Comparison of ENCODE assay signal across 8 mouse cellular contexts in the genomic region with DNA sequence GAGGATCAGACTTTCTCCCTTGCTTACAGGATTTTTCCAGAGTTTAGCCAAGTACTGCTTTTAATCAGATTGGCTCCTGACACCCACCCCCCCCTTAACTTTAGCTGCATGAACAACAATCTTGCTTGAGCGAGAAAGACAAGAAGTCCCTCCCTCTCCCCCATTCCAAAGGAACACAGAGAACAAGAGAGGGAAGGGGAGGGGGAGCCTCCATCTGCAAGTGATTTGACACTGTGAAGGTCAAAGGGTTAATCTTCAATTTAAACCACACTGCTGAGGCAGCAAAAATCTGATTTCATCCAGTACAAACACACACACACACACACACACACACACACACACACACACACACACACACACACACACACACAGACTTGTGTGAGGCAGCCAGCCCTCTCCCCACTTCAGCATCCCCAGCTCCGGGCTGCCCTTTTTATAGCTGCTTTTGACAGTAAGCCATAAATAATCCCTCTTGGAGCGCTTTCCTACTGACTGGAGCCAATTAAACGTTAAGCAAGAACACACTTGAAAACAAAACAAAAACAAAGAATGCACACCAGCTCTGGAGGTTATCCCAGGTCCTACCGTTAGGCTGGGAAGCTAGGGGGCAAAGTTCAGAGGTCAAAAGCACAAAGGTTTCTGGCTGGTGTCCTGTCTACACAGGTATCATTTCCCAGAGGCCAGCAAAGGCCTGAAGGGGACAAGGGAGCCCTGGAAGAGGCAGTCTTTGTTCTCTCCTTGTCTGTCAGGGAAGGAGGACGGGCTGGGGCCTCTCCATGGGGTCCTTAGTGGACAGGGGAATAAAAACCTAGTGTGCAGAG. TPM values are rescaled to one million over a fixed set of nuclear protein-coding genes. Genes with fewer than 3 reads are reported as not detected.
A peak's percentile ranks its signal among the peaks of the same experiment; 100 is the strongest.
DNase-seq lines count a peak whose midpoint lies in the region; ATAC-seq and TF ChIP-seq lines count a peak whose summit lies in the region.

No protein-coding gene starts in this region.

- H3K27me3 ChIP-seq in ES-Bruce4 (ENCODE audit: control insufficient read depth, insufficient read depth, low read length, poor library complexity, severe bottlenecking), result no peaks in the 10 kb centered on the region
- no peaks in the 10 kb centered on the region for H3K27me3 ChIP-seq in limb, embryonic 10.5 days (ENCODE audit: low read depth, poor library complexity, severe bottlenecking)
- no peaks in the 10 kb centered on the region for H3K27me3 ChIP-seq in neural tube, embryonic 13.5 days

- H3K4me2 ChIP-seq in neural tube, embryonic 13.5 days, result no peak overlapping the region

- no peak overlapping the region for H3K9ac ChIP-seq in ES-Bruce4 (ENCODE audit: low read depth, poor library complexity, severe bottlenecking)
- peak overlapping the region; percentile 53; the same call in 1 of the 2 replicates for H3K9ac ChIP-seq in neural tube, embryonic 13.5 days

- intact Hi-C loops in heart, postnatal 10 days (cut with DNase I), result no loop called here

- H3K36me3 ChIP-seq in ES-Bruce4 (ENCODE audit: control insufficient read depth, insufficient read depth, low read length, poor library complexity, severe bottlenecking), result no peaks in the 10 kb centered on the region
- peaks cover 37% of the 10 kb centered on the region for H3K36me3 ChIP-seq in limb, embryonic 10.5 days
- 0 out of 2 replicates have a peak, but pooled peaks cover 3% of the 10 kb centered on the region for H3K36me3 ChIP-seq in neural tube, embryonic 13.5 days

- TF ChIP-seq CTCF in ES-Bruce4 (IDR thresholded peaks at IDR 0.05; ENCODE audit: low read depth, low read length), result no peak

- peak; percentile 83 for DNase-seq in embryo, embryonic 11.5 days (ENCODE audit: low read depth, low spot score)
- DNase-seq in heart, postnatal 10 days, result peak; percentile 74 to 76
- peak; percentile 89 for DNase-seq in limb, embryonic 10.5 days (ENCODE audit: low spot score)
- DNase-seq in urinary bladder, adult 2 months (ENCODE audit: low spot score), result no peak
- no peak for DNase-seq in cerebellum, adult 11 months

- WGBS in limb, embryonic 10.5 days, result 3% methylated on average over 6 of the region's 6 CpGs
- WGBS in neural tube, embryonic 13.5 days, result 2% methylated on average over 6 of the region's 6 CpGs

- no peak overlapping the region for H3K4me3 ChIP-seq in ES-Bruce4 (ENCODE audit: low read depth, low read length)
- peak overlapping the region; percentile 28 for H3K4me3 ChIP-seq in limb, embryonic 10.5 days
- H3K4me3 ChIP-seq in neural tube, embryonic 13.5 days, result no peak overlapping the region

- 0 out of 2 replicates have a peak overlapping the region, but pooled peaks have one; percentile 16 for H3K27ac ChIP-seq in ES-Bruce4 (ENCODE audit: insufficient read depth, low read length)
- H3K27ac ChIP-seq in limb, embryonic 10.5 days, result peak overlapping the region; percentile 92
- peak overlapping the region; percentile 89 for H3K27ac ChIP-seq in neural tube, embryonic 13.5 days (replicated peaks)

- peak; percentile 78 for ATAC-seq in neural tube, embryonic 13.5 days (ENCODE audit: low read depth)
- ATAC-seq in cerebellum, adult (ENCODE audit: insufficient number of reproducible peaks, low FRiP score, low TSS enrichment), result no peak

- peaks cover 10% of the 10 kb centered on the region for H3K4me1 ChIP-seq in ES-Bruce4 (ENCODE audit: control insufficient read depth, insufficient read depth, low read length)
- peaks cover 82% of the 10 kb centered on the region for H3K4me1 ChIP-seq in limb, embryonic 10.5 days
- peaks cover 71% of the 10 kb centered on the region for H3K4me1 ChIP-seq in neural tube, embryonic 13.5 days (replicated peaks)

- no peak for TF ChIP-seq EP300 in ES-Bruce4 (IDR thresholded peaks at IDR 0.05; ENCODE audit: insufficient read depth, low read depth, low read length)

- no peaks in the 10 kb centered on the region for H3K9me3 ChIP-seq in ES-Bruce4 (replicated peaks; ENCODE audit: control insufficient read depth, insufficient read depth, low read length, poor library complexity, severe bottlenecking)
- H3K9me3 ChIP-seq in limb, embryonic 10.5 days (replicated peaks), result no peaks in the 10 kb centered on the region
- H3K9me3 ChIP-seq in neural tube, embryonic 13.5 days, result no peaks in the 10 kb centered on the region

- TF ChIP-seq POLR2A in ES-Bruce4 (IDR thresholded peaks at IDR 0.05; ENCODE audit: insufficient read depth, low read length), result no peak

RNA-seq across cellular contexts. Expression of a gene that starts 16.4 kb away (rescaled TPM):
- polyA plus RNA-seq in ES-Bruce4 (2011; ENCODE audit: insufficient read depth, insufficient read length, low read depth, missing spikeins), result 21.7 and 22.1 TPM in 2 replicates
- 10 to 100 TPM; 12.3 to 17.1 TPM for total RNA-seq in heart, postnatal 10 days (2021)
- polyA plus RNA-seq in limb, embryonic 10.5 days (2016; fragmentation: Nextera tagmentation; extraction: Ambion mirVana), result 4.2 and 5.5 TPM in 2 replicates
- polyA plus RNA-seq in neural tube, embryonic 13.5 days (2015; fragmentation: Nextera tagmentation; extraction: Ambion mirVana), result 3.3 and 4.6 TPM in 2 replicates
- 11.7 and 14.1 TPM in 2 replicates for polyA plus RNA-seq in urinary bladder, adult 2 months (2012; rRNA removed)

RNA-seq across cellular contexts. Expression of a gene that starts 53.6 kb away (rescaled TPM):
- 126 and 142 TPM in 2 replicates for polyA plus RNA-seq in ES-Bruce4 (2011; ENCODE audit: insufficient read depth, insufficient read length, low read depth, missing spikeins)
- total RNA-seq in heart, postnatal 10 days (2021), result 100 to 1,000 TPM; 121 to 126 TPM
- polyA plus RNA-seq in limb, embryonic 10.5 days (2016; fragmentation: Nextera tagmentation; extraction: Ambion mirVana), result 227 and 232 TPM in 2 replicates
- polyA plus RNA-seq in neural tube, embryonic 13.5 days (2015; fragmentation: Nextera tagmentation; extraction: Ambion mirVana), result 367 and 393 TPM in 2 replicates
- polyA plus RNA-seq in urinary bladder, adult 2 months (2012; rRNA removed), result 203 and 232 TPM in 2 replicates

Comparison
In these comparisons a context has a peak if more than half of its experiments do, and no peak if none do; other contexts are left out.
1. H3K27ac ChIP-seq: peak in every context shown above with its lines; median percentile 92 in limb, embryonic 10.5 days; 89 in neural tube, embryonic 13.5 days; 16 in ES-Bruce4.
2. DNase-seq: peak in embryo, embryonic 11.5 days (single experiment), heart, postnatal 10 days (2 of 2) and limb, embryonic 10.5 days (single experiment); none in urinary bladder, adult 2 months (single experiment) and cerebellum, adult 11 months (single experiment).